Mouse (Mus musculus) midbrain, embryonic 12.5 days (tissue): Measurements from ENCODE around the gene Thap3. TPM values are rescaled to one million over a fixed set of nuclear protein-coding genes. Genes with fewer than 3 reads are reported as not detected.
"Not testable (repeated sequence)": the region's sequence is repeated elsewhere in the genome, so short reads cannot be mapped to it uniquely, and the experiment has no call there.

ENCODE experiments used
- ATAC-seq: fragments of 200-750 bp; cut with Nextera tagmentation; 2 replicates; pipeline ENCODE4 v1.8.0; 2017; ENCODE audit warnings: low read depth, moderate TSS enrichment, moderate library complexity; ENCODE audit not compliant: low FRiP score
- H3K27ac ChIP-seq: fragments of 300-500 bp; sonication (generic); replicated peaks from 2 replicates; pipeline ENCODE4 v1.5.1; 2016; ENCODE audit warnings: mild to moderate bottlenecking
- H3K27me3 ChIP-seq: fragments of 300-500 bp; sonication (generic); 2 replicates; pipeline ENCODE4 v1.6.1; 2016; ENCODE audit warnings: mild to moderate bottlenecking
- H3K36me3 ChIP-seq: fragments of 300-500 bp; sonication (generic); 2 replicates; pipeline ENCODE4 v1.6.1; 2016
- H3K4me1 ChIP-seq: fragments of 300-500 bp; sonication (generic); 2 replicates; pipeline ENCODE4 v1.6.1; 2016
- H3K4me2 ChIP-seq: fragments of 300-500 bp; sonication (generic); replicated peaks from 2 replicates; pipeline ENCODE4 v1.6.1; 2016; ENCODE audit warnings: mild to moderate bottlenecking, moderate library complexity
- H3K4me3 ChIP-seq: fragments of 300-500 bp; sonication (generic); 2 replicates; pipeline ENCODE4 v1.5.1; 2016; ENCODE audit warnings: mild to moderate bottlenecking
- H3K9ac ChIP-seq: fragments of 300-500 bp; sonication (generic); replicated peaks from 2 replicates; pipeline ENCODE4 v1.6.1; 2016; ENCODE audit warnings: mild to moderate bottlenecking, moderate library complexity
- H3K9me3 ChIP-seq: fragments of 300-500 bp; sonication (generic); 2 replicates; pipeline ENCODE4 v1.6.1; 2016; ENCODE audit warnings: mild to moderate bottlenecking
- WGBS: fragments of 180-500 bp; shearing (Covaris S2); methylation state at CpG from one replicate; pipeline ENCODE4 v1.1.7; 2016; 5-methylcytosine and 5-hydroxymethylcytosine counted together
- polyA plus RNA-seq: library from polyadenylated mRNA; unstranded; fragments of >200 nt; fragmentation: Nextera tagmentation; extraction: Ambion mirVana; gene quantifications from 2 replicates; pipeline ENCODE4 v1.2.1, GENCODE M21; 2016

Gene Thap3
- 30.9 and 33.9 TPM in 2 replicates for polyA plus RNA-seq

GRCm38 (mm10) chr4:151988342-151989109, at the start of gene Thap3:
Thap3 (minus strand) TSS chr4:151988997.
- Histone ChIP-seq H3K4me1 (peaks cover 28% of the 10 kb centered on the region), H3K4me3 (peak within 1 kb of the TSS; percentile 90), H3K27me3 (no peaks in the 10 kb centered on the region; the same call in 1 of the 2 replicates), H3K36me3 (peaks cover 28% of the 10 kb centered on the region), H3K9me3 (no peaks in the 10 kb centered on the region), H3K9ac (peak within 1 kb of the TSS; percentile 96), H3K4me2 (peak within 1 kb of the TSS; percentile 84), H3K27ac (peak within 1 kb of the TSS; percentile 68)
- WGBS: 1% methylated on average over 54 of the region's 54 CpGs
- peak; percentile 76 for ATAC-seq

DNA sequence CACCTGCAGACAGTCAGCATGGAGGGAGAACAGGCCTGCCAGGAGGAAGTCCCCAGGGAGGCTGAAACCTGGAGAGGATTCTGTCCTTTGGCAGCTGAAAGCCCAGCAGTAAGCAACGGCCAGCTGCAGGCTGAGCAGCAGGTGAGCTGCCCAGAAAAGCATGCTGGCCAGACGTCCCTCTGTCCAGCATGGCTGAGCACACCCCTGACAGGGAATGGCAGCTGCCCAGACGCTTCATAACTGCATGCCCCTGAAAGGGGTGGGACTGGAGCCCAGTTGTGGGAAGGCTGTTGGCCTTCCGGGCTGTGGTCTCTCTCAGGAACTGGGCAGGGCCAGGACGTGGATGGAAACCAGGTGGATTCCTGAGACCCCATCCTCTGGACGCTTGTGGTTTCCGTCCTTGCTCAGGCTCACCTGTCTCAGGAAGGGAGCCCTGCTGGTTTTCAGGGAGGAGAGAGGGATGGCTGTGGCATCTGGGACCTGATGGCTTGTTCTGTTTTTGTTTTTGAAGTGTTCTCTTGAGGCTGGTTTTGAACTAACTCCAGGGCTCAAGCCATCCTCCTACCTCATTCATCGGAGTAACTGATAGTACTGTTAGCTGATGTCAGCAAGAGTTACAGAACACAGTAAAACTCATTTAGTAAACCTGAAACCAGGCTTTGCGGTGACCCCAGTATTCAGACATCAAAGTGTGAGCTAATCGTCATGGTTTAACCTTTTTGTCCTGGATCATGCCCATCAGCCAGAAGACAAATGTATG, 49.6 kb upstream of the Thap3 start, which contains the start of gene Tas1r1:
Tas1r1 (minus strand) TSS at position 344 of the 760 bp plus-strand sequence.
- H3K27me3 ChIP-seq: 0 out of 2 replicates have a peak, but pooled peaks cover 4% of the 10 kb centered on the region
- peak; percentile 4; the same call in 1 of the 2 replicates for ATAC-seq
- no peaks in the 10 kb centered on the region for H3K9me3 ChIP-seq
- peak within 1 kb of the TSS; percentile 30; the same call in 1 of the 2 replicates for H3K27ac ChIP-seq
- H3K9ac ChIP-seq: peak within 1 kb of the TSS; percentile 95
- peak within 1 kb of the TSS; percentile 87 for H3K4me2 ChIP-seq
- peaks cover 11% of the 10 kb centered on the region for H3K4me1 ChIP-seq
- peaks cover 25% of the 10 kb centered on the region for H3K36me3 ChIP-seq
- H3K4me3 ChIP-seq: peak within 1 kb of the TSS; percentile 100
- 50% methylated on average over 10 of the region's 10 CpGs for WGBS

GRCm38 (mm10) chr4:152036464-152036863, 47.7 kb upstream of the Thap3 start:
- WGBS: 91% methylated on average over 6 of the region's 6 CpGs
- H3K27ac ChIP-seq, H3K9ac ChIP-seq, H3K36me3 ChIP-seq, H3K9me3 ChIP-seq, H3K4me3 ChIP-seq, H3K4me2 ChIP-seq, ATAC-seq: not testable (repeated sequence)
- peaks cover 11% of the 10 kb centered on the region for H3K4me1 ChIP-seq
- H3K27me3 ChIP-seq: peaks cover 15% of the 10 kb centered on the region

- Histone ChIP-seq H3K4me3 (no peak overlapping the region), H3K9ac (no peak overlapping the region), H3K27ac (no peak overlapping the region), H3K4me1 (peaks cover 19% of the 10 kb centered on the region), H3K9me3 (no peaks in the 10 kb centered on the region), H3K27me3 (peaks cover 15% of the 10 kb centered on the region), H3K36me3 (no peaks in the 10 kb centered on the region), H3K4me2 (no peak overlapping the region)
- ATAC-seq: no peak
- 89% methylated on average over 13 of the region's 13 CpGs for WGBS
Measured at GRCm38 (mm10) chr4:152032922-152033321, 44.1 kb upstream of the Thap3 start.

DNA sequence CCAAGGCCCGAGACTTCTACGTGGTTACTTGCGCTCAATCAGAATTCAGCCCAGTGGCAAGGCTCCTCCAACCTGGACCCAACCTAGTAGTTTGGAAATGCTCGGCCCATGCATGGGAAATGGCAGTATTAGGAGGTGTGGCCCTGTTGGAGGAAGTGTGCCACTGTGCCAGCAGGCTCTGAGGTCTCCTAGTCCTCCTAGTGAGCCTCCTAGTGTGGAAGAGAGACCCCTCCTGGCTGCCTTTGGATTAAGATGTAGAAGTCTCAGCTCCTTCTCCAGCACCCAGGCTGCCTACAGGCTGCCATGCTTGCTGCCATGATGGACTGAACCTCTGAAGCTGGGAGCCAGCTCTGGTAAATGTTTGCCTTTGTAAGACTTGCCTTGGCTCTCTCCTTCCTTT, 41.2 kb upstream of the Thap3 start:
- Histone ChIP-seq H3K4me3 (no peak overlapping the region), H3K4me2 (no peak overlapping the region), H3K27ac (no peak overlapping the region), H3K4me1 (peaks cover 41% of the 10 kb centered on the region), H3K36me3 (peaks cover 3% of the 10 kb centered on the region; the same call in 1 of the 2 replicates), H3K9ac (no peak overlapping the region), H3K27me3 (peaks cover 15% of the 10 kb centered on the region), H3K9me3 (no peaks in the 10 kb centered on the region)
- 79% methylated on average over 4 of the region's 4 CpGs for WGBS
- ATAC-seq: no peak

DNA sequence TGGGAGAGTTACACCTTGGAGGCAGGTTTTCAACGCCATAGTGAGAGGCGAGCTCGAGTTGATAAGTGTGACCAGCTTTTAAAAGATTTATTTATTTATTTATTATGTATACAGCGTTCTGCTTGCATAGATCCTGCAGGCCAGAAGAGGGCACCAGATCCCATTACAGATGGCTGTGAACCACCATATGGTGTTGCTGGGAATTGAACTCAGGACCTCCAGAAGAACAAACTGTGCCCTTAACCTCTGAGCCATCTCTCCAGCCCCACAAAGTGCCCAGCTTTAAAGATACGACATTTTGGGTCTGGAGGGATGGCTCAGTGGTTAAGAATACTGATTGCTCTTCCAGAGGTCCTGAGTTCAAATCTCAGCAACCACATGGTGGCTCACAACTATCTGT, 40.3 kb upstream of the Thap3 start:
- Histone ChIP-seq H3K27me3 (peaks cover 15% of the 10 kb centered on the region), H3K4me1 (peaks cover 46% of the 10 kb centered on the region), H3K4me2 (peak overlapping the region; percentile 97; the same call in 1 of the 2 replicates), H3K36me3 (peaks cover 9% of the 10 kb centered on the region; the same call in 1 of the 2 replicates), H3K27ac (no peak overlapping the region), H3K9me3 (no peaks in the 10 kb centered on the region), H3K9ac (no peak overlapping the region), H3K4me3 (no peak overlapping the region)
- 46% methylated on average over 5 of the region's 5 CpGs for WGBS
- ATAC-seq: no peak

DNA sequence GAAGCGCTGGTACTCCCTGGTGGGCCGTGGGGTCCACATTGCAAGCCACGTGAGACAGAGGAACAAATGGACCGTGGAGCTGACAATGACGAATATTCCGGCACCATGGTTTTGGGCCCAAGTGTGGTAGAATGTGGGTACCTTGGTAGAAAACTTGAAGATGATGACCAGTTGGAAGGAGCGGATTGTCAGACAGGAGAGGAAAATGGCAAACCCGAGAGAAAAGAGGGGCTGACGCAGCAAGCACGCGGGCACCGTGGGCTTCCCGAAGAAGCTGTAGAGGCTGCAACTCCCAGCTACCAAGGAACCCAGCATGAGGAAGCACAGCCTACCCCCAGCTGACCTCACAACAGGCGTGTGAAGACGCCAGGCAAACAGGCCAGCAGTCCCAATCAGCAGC, 39.7 kb upstream of the Thap3 start:
- no peak for ATAC-seq
- H3K9ac ChIP-seq: peak overlapping the region; percentile 70

DNA sequence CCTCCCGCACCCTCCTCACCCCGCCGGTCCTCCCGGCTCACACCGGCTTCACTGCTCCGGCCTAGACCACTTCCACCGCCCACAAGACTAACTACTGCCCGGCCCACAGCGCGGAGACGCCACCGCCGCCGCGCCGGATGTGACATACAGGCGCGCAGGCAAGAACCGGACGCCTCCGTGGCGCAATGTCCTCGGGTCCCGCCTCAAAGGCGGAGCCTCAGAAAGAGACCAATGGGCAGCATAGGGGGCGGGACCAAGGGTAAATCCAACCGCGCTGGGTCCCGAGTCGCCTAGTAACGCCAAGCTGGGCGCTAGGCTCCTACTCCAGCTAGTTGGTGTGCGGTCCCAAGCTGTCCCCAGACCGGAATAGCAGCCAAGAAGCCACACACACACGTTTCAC, 38.7 kb upstream of the Thap3 start, which contains the start of gene Zbtb48:
Zbtb48 (minus strand) TSS at position 148 of the 400 bp plus-strand sequence.
- ATAC-seq: peak; percentile 98
- WGBS: under 1% methylated on average over 35 of the region's 35 CpGs

More for the DNA sequence above, 39.7 kb upstream of the Thap3 start:
- peaks cover 11% of the 10 kb centered on the region for H3K27me3 ChIP-seq
- peak overlapping the region; percentile 65 for H3K4me3 ChIP-seq
- peak overlapping the region; percentile 97 for H3K4me2 ChIP-seq
- H3K4me1 ChIP-seq: peaks cover 46% of the 10 kb centered on the region
- H3K36me3 ChIP-seq: peaks cover 15% of the 10 kb centered on the region
- no peaks in the 10 kb centered on the region for H3K9me3 ChIP-seq
- 61% methylated on average over 15 of the region's 15 CpGs for WGBS
- H3K27ac ChIP-seq: no peak overlapping the region

GRCm38 (mm10) chr4:152026751-152027508, 38.1 kb upstream of the Thap3 start:
- Histone ChIP-seq H3K27me3 (peaks cover 4% of the 10 kb centered on the region), H3K4me1 (peaks cover 46% of the 10 kb centered on the region), H3K9ac (peak overlapping the region; percentile 70), H3K9me3 (no peaks in the 10 kb centered on the region), H3K36me3 (peaks cover 31% of the 10 kb centered on the region), H3K4me3 (peak overlapping the region; percentile 65), H3K27ac (peak overlapping the region; percentile 52; the same call in 1 of the 2 replicates), H3K4me2 (peak overlapping the region; percentile 97)
- WGBS: 3% methylated on average over 41 of the region's 41 CpGs
- ATAC-seq: peak; percentile 66

More for the DNA sequence above, 38.7 kb upstream of the Thap3 start, which contains the start of gene Zbtb48:
- peak within 1 kb of the TSS; percentile 97 for H3K4me2 ChIP-seq
- H3K4me3 ChIP-seq: peak within 1 kb of the TSS; percentile 65
- H3K9ac ChIP-seq: peak within 1 kb of the TSS; percentile 70
- peaks cover 46% of the 10 kb centered on the region for H3K4me1 ChIP-seq
- peaks cover 10% of the 10 kb centered on the region for H3K27me3 ChIP-seq
- H3K9me3 ChIP-seq: no peaks in the 10 kb centered on the region
- peak within 1 kb of the TSS; percentile 52; the same call in 1 of the 2 replicates for H3K27ac ChIP-seq
- H3K36me3 ChIP-seq: peaks cover 25% of the 10 kb centered on the region

DNA sequence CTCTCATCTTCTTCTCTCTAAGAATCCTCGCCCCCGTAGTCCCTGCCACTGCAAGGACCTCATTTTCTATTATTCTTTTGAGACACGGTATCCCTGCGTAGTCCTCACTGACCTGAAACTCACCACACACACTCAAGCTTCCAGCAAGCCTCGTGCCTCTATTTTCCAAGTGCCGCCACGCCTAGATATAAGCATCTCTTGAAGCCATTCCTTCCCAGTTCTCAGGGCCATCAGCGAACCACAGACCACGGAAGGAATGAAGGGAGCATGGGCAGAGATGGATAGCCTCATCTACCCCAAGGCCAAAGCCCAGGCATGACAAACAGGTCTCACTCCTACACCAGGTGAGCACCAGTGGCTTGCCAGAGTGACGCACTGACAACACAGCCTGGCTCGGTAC, 35.7 kb upstream of the Thap3 start:
- H3K9me3 ChIP-seq: no peaks in the 10 kb centered on the region
- WGBS: 95% methylated on average over 11 of the region's 11 CpGs
- H3K4me1 ChIP-seq: peaks cover 37% of the 10 kb centered on the region
- no peak for ATAC-seq
- peaks cover 55% of the 10 kb centered on the region for H3K36me3 ChIP-seq
- H3K27me3 ChIP-seq: no peaks in the 10 kb centered on the region
- H3K27ac ChIP-seq: no peak overlapping the region
- H3K4me3 ChIP-seq: no peak overlapping the region
- H3K4me2 ChIP-seq: no peak overlapping the region
- H3K9ac ChIP-seq: no peak overlapping the region

DNA sequence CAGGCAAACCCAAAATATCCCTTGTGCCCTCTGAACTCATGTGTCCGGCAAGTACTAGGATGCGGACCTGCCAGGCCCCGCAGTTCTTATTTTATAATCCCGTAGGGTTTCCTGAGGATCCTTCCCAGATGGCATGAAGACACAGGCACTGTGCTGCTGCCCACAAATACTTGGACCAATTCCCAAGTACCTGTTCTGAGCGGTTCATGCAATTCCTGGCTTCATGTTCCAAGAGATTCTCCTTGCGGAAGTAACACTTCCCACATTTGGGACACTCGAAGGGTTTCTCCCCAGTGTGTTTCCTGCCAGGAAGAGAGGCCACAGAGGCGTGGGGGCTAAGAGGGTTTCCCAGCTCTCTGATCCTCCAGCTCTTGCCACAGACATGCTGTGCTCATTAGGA, 33.7 kb upstream of the Thap3 start:
- H3K36me3 ChIP-seq: peaks cover 68% of the 10 kb centered on the region
- H3K27ac ChIP-seq: no peak overlapping the region
- no peaks in the 10 kb centered on the region for H3K9me3 ChIP-seq
- 88% methylated on average over 8 of the region's 8 CpGs for WGBS
- no peak overlapping the region for H3K4me2 ChIP-seq
- peaks cover 25% of the 10 kb centered on the region for H3K4me1 ChIP-seq
- H3K27me3 ChIP-seq: no peaks in the 10 kb centered on the region
- no peak for ATAC-seq
- no peak overlapping the region for H3K4me3 ChIP-seq
- no peak overlapping the region for H3K9ac ChIP-seq
